8 mouse cellular contexts compared by ENCODE assay signal in the genomic region with DNA sequence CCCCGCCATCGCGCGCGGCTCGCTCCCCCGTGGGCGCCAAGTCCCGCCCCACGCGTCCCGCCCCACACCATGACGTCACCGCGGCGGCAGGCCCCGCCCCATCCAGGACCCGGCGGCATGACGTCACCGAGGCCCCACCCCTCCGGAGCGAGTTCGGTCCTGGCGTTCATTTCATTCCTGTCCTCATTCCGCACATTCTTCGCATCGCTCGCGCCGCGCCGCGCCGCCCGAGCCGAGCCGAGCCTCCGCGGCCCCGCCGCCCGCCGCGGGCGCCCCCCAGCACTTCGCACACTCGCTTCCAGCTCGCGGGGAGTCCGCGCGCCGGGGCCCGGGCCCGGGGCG. TPM values are rescaled to one million over a fixed set of nuclear protein-coding genes. Genes with fewer than 3 reads are reported as not detected.
DNase-seq lines count a peak whose midpoint lies in the region; ATAC-seq lines count a peak whose summit lies in the region.

A gene (plus strand): TSS at position 148 of the 342 bp plus-strand sequence.

- peak within 1 kb of the TSS; percentile 57 for H3K4me3 ChIP-seq in erythroblast, embryonic 14.5 days (replicated peaks)
- peak within 1 kb of the TSS; percentile 86 for H3K4me3 ChIP-seq in embryonic facial prominence, embryonic 13.5 days
- H3K4me3 ChIP-seq in limb, embryonic 13.5 days: peak within 1 kb of the TSS; percentile 85
- peak within 1 kb of the TSS; percentile 87 for H3K4me3 ChIP-seq in midbrain, embryonic 16.5 days (ENCODE audit: low read depth, low read length)

- peaks cover 3% of the 10 kb centered on the region; the same call in 1 of the 2 replicates for H3K4me1 ChIP-seq in erythroblast, embryonic 14.5 days (ENCODE audit: control insufficient read depth)
- peaks cover 26% of the 10 kb centered on the region for H3K4me1 ChIP-seq in embryonic facial prominence, embryonic 13.5 days
- peaks cover 35% of the 10 kb centered on the region for H3K4me1 ChIP-seq in limb, embryonic 13.5 days
- peaks cover 20% of the 10 kb centered on the region for H3K4me1 ChIP-seq in midbrain, embryonic 16.5 days (ENCODE audit: control insufficient read depth, insufficient read depth, low read length)

- under 1% methylated on average over 57 of the region's 57 CpGs for WGBS in embryonic facial prominence, embryonic 13.5 days
- under 1% methylated on average over 52 of the region's 57 CpGs for WGBS in limb, embryonic 13.5 days
- WGBS in midbrain, embryonic 16.5 days: under 1% methylated on average over 51 of the region's 57 CpGs

- peak; percentile 93 for DNase-seq in heart, adult 8-10 months (ENCODE audit: low spot score)
- DNase-seq in kidney, adult 8-10 months: peak; percentile 86 to 94
- peak; percentile 62 to 83 for DNase-seq in spleen, postnatal 4 days (ENCODE audit: low spot score in 2 of 2)

- peaks cover 64% of the 10 kb centered on the region for H3K27me3 ChIP-seq in erythroblast, embryonic 14.5 days (ENCODE audit: control insufficient read depth)
- H3K27me3 ChIP-seq in embryonic facial prominence, embryonic 13.5 days: no peaks in the 10 kb centered on the region
- H3K27me3 ChIP-seq in limb, embryonic 13.5 days: peaks cover 2% of the 10 kb centered on the region; the same call in 1 of the 2 replicates
- H3K27me3 ChIP-seq in midbrain, embryonic 16.5 days (ENCODE audit: control insufficient read depth, insufficient read depth, low read depth, low read length): no peaks in the 10 kb centered on the region

- H3K27ac ChIP-seq in embryonic facial prominence, embryonic 13.5 days: peak within 1 kb of the TSS; percentile 98
- H3K27ac ChIP-seq in limb, embryonic 13.5 days: peak within 1 kb of the TSS; percentile 97
- peak within 1 kb of the TSS; percentile 84 for H3K27ac ChIP-seq in midbrain, embryonic 16.5 days (ENCODE audit: low read length)

- peak within 1 kb of the TSS; percentile 98 for H3K9ac ChIP-seq in embryonic facial prominence, embryonic 13.5 days
- peak within 1 kb of the TSS; percentile 97 for H3K9ac ChIP-seq in limb, embryonic 13.5 days
- H3K9ac ChIP-seq in midbrain, embryonic 16.5 days (ENCODE audit: low read depth, low read length): peak within 1 kb of the TSS; percentile 72

- H3K9me3 ChIP-seq in erythroblast, embryonic 14.5 days (ENCODE audit: control insufficient read depth, low read length): peaks cover 3% of the 10 kb centered on the region; the same call in 1 of the 2 replicates
- H3K9me3 ChIP-seq in embryonic facial prominence, embryonic 13.5 days: no peaks in the 10 kb centered on the region
- peaks cover 4% of the 10 kb centered on the region for H3K9me3 ChIP-seq in limb, embryonic 13.5 days
- no peaks in the 10 kb centered on the region for H3K9me3 ChIP-seq in midbrain, embryonic 16.5 days (replicated peaks; ENCODE audit: control insufficient read depth, low read length, poor library complexity, severe bottlenecking)

- H3K36me3 ChIP-seq in erythroblast, embryonic 14.5 days (ENCODE audit: control insufficient read depth): no peaks in the 10 kb centered on the region
- no peaks in the 10 kb centered on the region for H3K36me3 ChIP-seq in embryonic facial prominence, embryonic 13.5 days
- no peaks in the 10 kb centered on the region for H3K36me3 ChIP-seq in limb, embryonic 13.5 days
- no peaks in the 10 kb centered on the region for H3K36me3 ChIP-seq in midbrain, embryonic 16.5 days (ENCODE audit: control insufficient read depth, insufficient read depth, low read length)

- H3K4me2 ChIP-seq in embryonic facial prominence, embryonic 13.5 days: peak within 1 kb of the TSS; percentile 83
- H3K4me2 ChIP-seq in limb, embryonic 13.5 days (replicated peaks): peak within 1 kb of the TSS; percentile 88
- peak within 1 kb of the TSS; percentile 86 for H3K4me2 ChIP-seq in midbrain, embryonic 16.5 days (ENCODE audit: low read length)

- no peak for ATAC-seq in erythroblast, adult 5-6 weeks (replicated peaks; ENCODE audit: low FRiP score, poor library complexity, severe bottlenecking)
- peak; percentile 84 for ATAC-seq in embryonic facial prominence, embryonic 13.5 days (ENCODE audit: insufficient number of reproducible peaks, insufficient read depth, low FRiP score, low TSS enrichment, low read depth)
- ATAC-seq in limb, embryonic 13.5 days (ENCODE audit: low FRiP score, low read depth): peak; percentile 81
- ATAC-seq in midbrain, embryonic 16.5 days: peak; percentile 92

RNA-seq across cellular contexts. Expression of the gene that starts here (rescaled TPM):
- 0.08 TPM in 1 of 2 replicates, not detected in the other for polyA plus RNA-seq in erythroblast, embryonic 14.5 days (2012)
- total RNA-seq in erythroblast, adult 5-6 weeks (2015; ENCODE audit: low replicate concordance): not detected in 2 replicates
- total RNA-seq in erythroblast, adult 5-6 weeks (2017; ENCODE audit: low replicate concordance): 0.14 TPM in 1 of 2 replicates, not detected in the other
- 44.5 and 44.9 TPM in 2 replicates for polyA plus RNA-seq in embryonic facial prominence, embryonic 13.5 days (2015; fragmentation: Nextera tagmentation; extraction: Ambion mirVana)
- total RNA-seq in heart, adult 8-10 months (2022): 100 to 1,000 TPM; 166 to 191 (median 175) TPM
- 30.8 and 33.8 TPM in 2 replicates for polyA plus RNA-seq in limb, embryonic 13.5 days (2015; fragmentation: Nextera tagmentation; extraction: Ambion mirVana)
- 11.3 and 12.5 TPM in 2 replicates for polyA plus RNA-seq in midbrain, embryonic 16.5 days (2015; fragmentation: Nextera tagmentation; extraction: Ambion mirVana)

Comparison
In these comparisons a context has a peak if more than half of its experiments do, and no peak if none do; other contexts are left out.
1. RNA of the gene that starts here (total RNA-seq): 166 to 191 TPM in heart, adult 8-10 months; 0.14 TPM in erythroblast, adult 5-6 weeks; every median in the first group is over 100 times any median in the second.
2. RNA of the gene that starts here (polyA plus RNA-seq): 44.5 to 44.9 TPM in embryonic facial prominence, embryonic 13.5 days, 30.8 to 33.8 TPM in limb, embryonic 13.5 days and 11.3 to 12.5 TPM in midbrain, embryonic 16.5 days; 0.08 TPM in erythroblast, embryonic 14.5 days; every median in the first group is over 10 times any median in the second.
3. Peak in every context shown above with its lines, with median percentiles within 50 percentile points of each other: H3K4me3 ChIP-seq, H3K27ac ChIP-seq, H3K4me2 ChIP-seq, H3K9ac ChIP-seq and DNase-seq.